Mouse (Mus musculus) neural tube, embryonic 14.5 days (tissue): Measurements from ENCODE around the gene Atg2b. TPM values are rescaled to one million over a fixed set of nuclear protein-coding genes. Genes with fewer than 3 reads are reported as not detected.

Source experiments
- ATAC-seq: fragments of 200-750 bp; cut with Nextera tagmentation; 2 replicates; pipeline ENCODE4 v1.8.0; 2017; ENCODE audit warnings: low read depth, mild to moderate bottlenecking, moderate TSS enrichment, moderate library complexity
- H3K27ac ChIP-seq: fragments of 300-500 bp; sonication (generic); 2 replicates; pipeline ENCODE4 v1.5.1; 2014; ENCODE audit warnings: low read depth, mild to moderate bottlenecking, control low read depth, low read length, moderate library complexity, mixed read lengths
- H3K27me3 ChIP-seq: fragments of 300-500 bp; sonication (generic); 2 replicates; pipeline ENCODE4 v1.6.1; 2014; ENCODE audit warnings: low read length; ENCODE audit not compliant: control insufficient read depth, insufficient read depth
- H3K36me3 ChIP-seq: fragments of 300-500 bp; sonication (generic); 2 replicates; pipeline ENCODE4 v1.6.1; 2014; ENCODE audit warnings: low read length, mixed read lengths; ENCODE audit not compliant: control insufficient read depth, insufficient read depth
- H3K4me1 ChIP-seq: fragments of 300-500 bp; sonication (generic); 2 replicates; pipeline ENCODE4 v1.6.1; 2014; ENCODE audit warnings: low read length; ENCODE audit not compliant: control insufficient read depth, insufficient read depth
- H3K4me2 ChIP-seq: fragments of 300-500 bp; sonication (generic); 2 replicates; pipeline ENCODE4 v1.6.1; 2014; ENCODE audit warnings: mild to moderate bottlenecking, low read depth, low read length, control low read depth
- H3K4me3 ChIP-seq: fragments of 300-500 bp; sonication (generic); 2 replicates; pipeline ENCODE4 v1.5.1; 2014; ENCODE audit warnings: low read depth, low read length, control low read depth, mixed read lengths
- H3K9ac ChIP-seq: fragments of 300-500 bp; sonication (generic); replicated peaks from 2 replicates; pipeline ENCODE4 v1.6.1; 2014; ENCODE audit warnings: low read depth, mild to moderate bottlenecking, control low read depth, low read length, mixed read lengths
- H3K9me3 ChIP-seq: fragments of 300-500 bp; sonication (generic); 2 replicates; pipeline ENCODE4 v1.6.1; 2016; ENCODE audit warnings: low read length; ENCODE audit not compliant: control insufficient read depth
- WGBS: fragments of 180-500 bp; shearing (Covaris S2); extraction: QIAGEN DNeasy Blood & Tissue Kit; methylation state at CpG from one replicate; pipeline ENCODE4 v1.1.7; 2014; 5-methylcytosine and 5-hydroxymethylcytosine counted together
- polyA plus RNA-seq: library from polyadenylated mRNA; unstranded; fragments of >200 nt; fragmentation: Nextera tagmentation; extraction: Ambion mirVana; gene quantifications from 2 replicates; pipeline ENCODE4 v1.2.1, GENCODE M21; 2014

The Atg2b gene
- polyA plus RNA-seq, 1 experiment from 2014 or later: 19.5 TPM

GRCm38 (mm10) chr12:105642770-105643321 is 42.2 kb downstream of the Atg2b start:
- Histone ChIP-seq H3K27me3 (no peaks in the 10 kb centered on the region), H3K27ac (no peak overlapping the region), H3K4me3 (no peak overlapping the region), H3K4me2 (no peak overlapping the region), H3K9me3 (no peaks in the 10 kb centered on the region), H3K36me3 (peaks cover 80% of the 10 kb centered on the region), H3K4me1 (no peaks in the 10 kb centered on the region), H3K9ac (no peak overlapping the region)
- ATAC-seq: no peak
- 95% methylated on average over 11 of the region's 11 CpGs for WGBS

DNA sequence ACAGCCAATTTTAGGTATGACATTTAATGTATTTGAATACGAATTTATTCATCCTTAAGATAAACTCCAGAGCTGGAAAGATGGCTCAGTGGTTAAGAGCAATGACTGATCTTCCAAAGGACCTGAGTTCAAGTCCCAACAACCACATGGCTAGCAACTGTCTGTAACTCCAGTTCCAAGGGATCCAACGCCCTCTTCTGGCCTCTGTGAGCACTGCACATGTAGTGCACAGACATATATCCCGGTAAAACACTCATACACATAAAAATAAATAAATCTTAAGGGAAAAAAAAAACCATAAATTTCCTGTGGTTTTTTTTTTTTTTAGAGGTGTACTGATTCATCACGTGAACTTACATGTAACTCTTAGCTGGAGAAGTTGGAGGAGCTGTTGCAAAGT is 47.5 kb downstream of the Atg2b start:
- Histone ChIP-seq H3K4me3 (no peak overlapping the region), H3K27ac (no peak overlapping the region), H3K4me1 (no peaks in the 10 kb centered on the region), H3K36me3 (peaks cover 83% of the 10 kb centered on the region), H3K9ac (no peak overlapping the region), H3K9me3 (no peaks in the 10 kb centered on the region), H3K27me3 (no peaks in the 10 kb centered on the region), H3K4me2 (no peak overlapping the region)
- ATAC-seq: no peak
- 83% methylated on average over 4 of the region's 4 CpGs for WGBS

GRCm38 (mm10) chr12:105636551-105636950 is 48.5 kb downstream of the Atg2b start:
- Histone ChIP-seq H3K36me3 (peaks cover 74% of the 10 kb centered on the region), H3K27me3 (no peaks in the 10 kb centered on the region), H3K9ac (no peak overlapping the region), H3K4me2 (no peak overlapping the region), H3K27ac (no peak overlapping the region; the same call in 1 of the 2 replicates), H3K4me1 (no peaks in the 10 kb centered on the region), H3K9me3 (no peaks in the 10 kb centered on the region), H3K4me3 (no peak overlapping the region)
- ATAC-seq: no peak
- 92% methylated on average over 9 of the region's 9 CpGs for WGBS

DNA sequence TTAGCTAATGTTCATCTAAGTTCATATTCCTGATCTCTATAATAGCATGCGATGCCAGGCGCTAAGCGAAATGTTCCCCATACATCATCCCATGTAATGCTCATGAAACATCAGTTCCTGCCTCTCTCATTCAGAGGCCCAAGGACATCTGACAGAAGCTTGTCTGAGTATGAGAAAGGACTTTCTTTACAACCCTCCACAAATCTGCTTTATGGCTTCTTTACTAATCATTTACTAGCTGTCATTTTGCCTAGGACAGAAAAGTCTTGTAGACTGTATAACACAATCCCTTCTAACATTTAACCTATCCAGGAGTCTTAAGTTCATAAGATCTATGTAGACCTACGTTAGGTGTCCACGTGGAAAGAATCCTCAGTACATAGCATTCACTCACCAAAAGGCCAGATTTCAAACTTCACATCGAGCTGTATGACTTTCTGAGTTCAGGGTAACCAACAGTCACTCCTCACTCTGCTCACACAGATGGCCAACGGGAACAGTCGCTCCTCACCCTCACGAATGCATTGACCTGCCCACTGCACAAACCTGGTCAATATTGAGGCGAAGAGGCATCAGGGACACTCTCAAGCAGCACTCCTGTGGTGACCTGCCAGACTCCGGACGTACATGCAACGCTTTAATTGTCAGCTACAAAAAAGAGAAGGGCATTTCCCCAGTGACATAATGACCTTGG is 50.5 kb downstream of the Atg2b start:
- H3K4me1 ChIP-seq: no peaks in the 10 kb centered on the region
- H3K27me3 ChIP-seq: no peaks in the 10 kb centered on the region
- H3K4me3 ChIP-seq: no peak overlapping the region
- H3K36me3 ChIP-seq: peaks cover 60% of the 10 kb centered on the region
- ATAC-seq: no peak
- H3K9ac ChIP-seq: no peak overlapping the region
- H3K27ac ChIP-seq: no peak overlapping the region
- 92% methylated on average over 13 of the region's 13 CpGs for WGBS
- no peak overlapping the region for H3K4me2 ChIP-seq
- no peaks in the 10 kb centered on the region for H3K9me3 ChIP-seq

DNA sequence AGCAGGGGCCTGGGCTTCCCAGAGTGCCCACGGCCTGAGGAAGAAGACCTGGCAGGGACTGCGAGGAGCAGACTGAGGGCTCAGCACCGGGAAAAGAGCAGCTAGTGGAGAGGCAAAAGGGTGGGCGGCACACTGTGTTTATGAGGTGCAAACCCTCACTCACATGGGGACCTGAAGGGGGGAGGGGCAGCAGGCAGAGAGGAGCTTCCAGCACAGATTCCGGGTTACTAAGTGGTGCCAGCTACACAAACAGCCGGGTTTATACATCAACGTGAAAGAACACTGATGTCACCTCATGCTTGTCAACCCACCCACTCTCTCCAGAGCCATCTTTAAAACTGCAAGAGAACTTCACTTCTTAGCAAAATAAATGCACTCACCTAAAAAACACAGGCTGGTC is 59.2 kb downstream of the Atg2b start:
- Histone ChIP-seq H3K4me1 (no peaks in the 10 kb centered on the region), H3K4me3 (no peak overlapping the region), H3K9me3 (no peaks in the 10 kb centered on the region), H3K27ac (no peak overlapping the region), H3K27me3 (no peaks in the 10 kb centered on the region), H3K9ac (no peak overlapping the region), H3K4me2 (no peak overlapping the region), H3K36me3 (peaks cover 42% of the 10 kb centered on the region)
- no peak for ATAC-seq
- 54% methylated on average over 7 of the region's 7 CpGs for WGBS

GRCm38 (mm10) chr12:105622981-105623539 is 62.0 kb downstream of the Atg2b start:
- Histone ChIP-seq H3K27ac (no peak overlapping the region), H3K27me3 (no peaks in the 10 kb centered on the region), H3K4me3 (no peak overlapping the region), H3K9me3 (no peaks in the 10 kb centered on the region), H3K4me1 (no peaks in the 10 kb centered on the region), H3K9ac (no peak overlapping the region), H3K4me2 (no peak overlapping the region), H3K36me3 (peaks cover 52% of the 10 kb centered on the region)
- ATAC-seq: no peak
- 58% methylated on average over 12 of the region's 12 CpGs for WGBS

DNA sequence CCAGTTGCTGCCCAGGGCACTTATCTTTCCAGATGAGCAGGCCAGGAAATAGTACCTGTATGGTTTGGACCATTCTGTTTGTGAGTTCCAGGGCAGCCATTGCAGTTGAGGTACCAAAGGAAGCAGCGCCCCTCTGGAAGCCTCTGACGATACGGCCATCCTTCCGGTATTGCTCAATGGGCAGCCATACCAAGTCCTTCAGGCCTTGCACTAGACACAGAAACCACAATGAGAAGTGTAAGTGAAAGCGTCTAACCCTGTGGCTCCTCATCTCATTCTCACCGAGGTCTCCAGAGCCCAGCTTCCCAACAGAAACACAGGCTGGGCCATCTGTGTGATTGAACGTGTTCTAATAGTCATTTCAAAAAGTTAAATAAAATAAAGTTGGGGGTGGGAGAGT is 63.0 kb downstream of the Atg2b start:
- WGBS: 97% methylated on average over 7 of the region's 7 CpGs
- no peak overlapping the region for H3K4me2 ChIP-seq
- no peak for ATAC-seq
- no peak overlapping the region for H3K9ac ChIP-seq
- H3K4me3 ChIP-seq: no peak overlapping the region
- no peak overlapping the region for H3K27ac ChIP-seq
- H3K9me3 ChIP-seq: no peaks in the 10 kb centered on the region
- no peaks in the 10 kb centered on the region for H3K4me1 ChIP-seq
- peaks cover 48% of the 10 kb centered on the region for H3K36me3 ChIP-seq
- H3K27me3 ChIP-seq: no peaks in the 10 kb centered on the region

- 89% methylated on average over 10 of the region's 10 CpGs for WGBS
- H3K4me2 ChIP-seq: no peak overlapping the region
- no peak for ATAC-seq
Measured at GRCm38 (mm10) chr12:105613559-105613958, 71.5 kb downstream of the Atg2b start.

DNA sequence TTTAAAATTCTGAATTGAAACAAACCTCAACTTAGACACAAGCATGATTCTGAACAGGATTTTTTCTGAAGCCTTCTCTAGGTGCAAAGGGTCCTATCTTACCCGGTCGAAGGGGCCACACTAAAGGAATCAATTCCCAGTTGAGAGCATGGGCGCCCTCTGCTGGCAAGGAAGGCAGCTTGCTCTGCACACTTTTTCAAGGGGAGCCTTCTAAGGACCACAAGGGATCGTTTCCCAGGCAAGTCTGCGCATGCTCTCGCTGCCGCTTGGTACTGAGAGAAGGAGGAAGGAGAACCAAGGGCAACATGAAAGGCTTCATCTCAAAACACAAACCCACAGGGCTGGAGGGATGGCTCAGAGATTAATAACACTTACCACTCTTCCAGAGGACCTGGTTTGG is 73.3 kb downstream of the Atg2b start:
- H3K4me2 ChIP-seq: no peak overlapping the region
- WGBS: 14% methylated on average over 7 of the region's 7 CpGs
- peak; percentile 67; the same call in 1 of the 2 replicates for ATAC-seq
- H3K27me3 ChIP-seq: no peaks in the 10 kb centered on the region
- H3K9me3 ChIP-seq: no peaks in the 10 kb centered on the region
- no peak overlapping the region for H3K27ac ChIP-seq
- no peak overlapping the region for H3K9ac ChIP-seq
- no peaks in the 10 kb centered on the region for H3K4me1 ChIP-seq
- no peak overlapping the region for H3K4me3 ChIP-seq
- H3K36me3 ChIP-seq: peaks cover 5% of the 10 kb centered on the region; the same call in 1 of the 2 replicates

More at GRCm38 (mm10) chr12:105613559-105613958, 71.5 kb downstream of the Atg2b start:
- Histone ChIP-seq H3K36me3 (peaks cover 12% of the 10 kb centered on the region; the same call in 1 of the 2 replicates), H3K27me3 (no peaks in the 10 kb centered on the region), H3K4me1 (no peaks in the 10 kb centered on the region), H3K9ac (no peak overlapping the region), H3K4me3 (no peak overlapping the region), H3K9me3 (no peaks in the 10 kb centered on the region), H3K27ac (no peak overlapping the region)
